Mouse (Mus musculus): ENCODE data around the gene Ctss.

The Ctss gene

GRCm38 (mm10) chr3:95526622-95527211 lies at the start of gene Ctss:
Gene Ctss, plus strand, starts transcription at chr3:95526786.
- DNase-seq (ENCODE audit: extremely low spot score, low spot score), result no peak

DNA sequence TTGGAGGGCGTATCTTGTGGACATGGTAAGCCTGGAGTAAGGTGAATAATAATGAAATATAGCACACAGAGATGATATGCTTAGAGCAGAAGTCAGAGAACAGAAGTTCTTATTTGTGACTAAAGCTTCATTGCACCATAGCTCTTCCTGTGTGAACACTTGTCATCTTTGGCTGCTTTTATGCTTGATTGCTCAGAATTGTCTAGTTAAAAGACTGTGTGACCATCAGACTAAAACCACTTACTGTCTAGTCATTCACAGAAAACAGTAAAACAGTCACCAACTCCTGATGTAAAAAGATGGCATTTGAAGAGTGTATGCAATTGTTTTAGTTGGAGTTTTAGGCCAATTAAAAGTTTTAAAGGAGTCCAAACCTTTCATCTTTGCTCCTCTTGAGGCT lies 47.6 kb upstream of the Ctss start:
- DNase-seq (ENCODE audit: extremely low spot score, low spot score), result no peak

- DNase-seq (ENCODE audit: extremely low spot score, low spot score), result no peak
Observed at GRCm38 (mm10) chr3:95486421-95486820, 40.2 kb upstream of the Ctss start.

GRCm38 (mm10) chr3:95488679-95489078 lies 37.9 kb upstream of the Ctss start:
- DNase-seq (ENCODE audit: extremely low spot score, low spot score), result no peak

DNA sequence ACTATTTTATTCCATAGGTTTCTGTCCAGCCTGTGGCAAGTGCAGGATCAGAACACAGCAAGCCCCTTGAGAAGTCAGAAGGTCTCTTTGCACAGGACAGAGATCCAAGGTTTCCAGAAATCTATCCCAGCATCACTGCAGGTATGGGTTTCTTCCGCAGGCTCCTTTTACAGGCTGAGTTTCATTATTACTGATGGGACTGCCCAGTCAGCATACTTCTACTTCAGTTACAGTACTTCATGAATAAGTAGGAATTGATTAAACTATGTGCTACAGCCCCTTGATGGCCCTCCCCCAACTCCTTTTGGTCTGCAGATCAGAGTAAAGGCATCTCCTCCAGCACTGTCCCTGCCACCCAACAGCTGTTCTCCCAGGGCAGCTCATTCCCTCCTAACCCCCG lies 36.3 kb upstream of the Ctss start:
- no peak for DNase-seq (ENCODE audit: extremely low spot score, low spot score)

GRCm38 (mm10) chr3:95494342-95494741 lies 32.2 kb upstream of the Ctss start:
- peak; percentile 55 for DNase-seq (ENCODE audit: extremely low spot score, low spot score)

- DNase-seq (ENCODE audit: extremely low spot score, low spot score), result no peak
Observed at GRCm38 (mm10) chr3:95498229-95498628, 28.4 kb upstream of the Ctss start.

DNA sequence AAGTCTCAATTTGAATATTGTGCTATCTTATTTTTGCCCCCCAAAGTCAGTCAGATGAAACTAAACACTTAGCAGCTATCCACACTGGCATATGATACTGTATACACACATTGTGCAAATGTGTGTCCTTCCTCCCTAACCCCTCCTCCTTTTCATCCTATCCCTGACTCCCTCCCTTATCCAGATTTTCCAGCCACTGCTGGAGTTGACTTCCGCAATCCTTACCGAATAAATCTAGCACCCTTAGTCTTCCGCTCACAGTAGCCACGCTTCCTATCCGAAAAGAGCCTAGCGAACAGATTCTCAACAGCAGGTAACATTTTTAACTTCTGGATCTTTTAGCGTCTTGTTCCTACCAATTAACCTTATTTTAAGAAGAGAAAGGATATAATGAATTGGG lies 27.6 kb upstream of the Ctss start, which contains the start of gene Ctsk:
Gene Ctsk, plus strand, starts transcription at position 233 of the 400 bp plus-strand sequence.
- DNase-seq (ENCODE audit: extremely low spot score, low spot score), result no peak

DNA sequence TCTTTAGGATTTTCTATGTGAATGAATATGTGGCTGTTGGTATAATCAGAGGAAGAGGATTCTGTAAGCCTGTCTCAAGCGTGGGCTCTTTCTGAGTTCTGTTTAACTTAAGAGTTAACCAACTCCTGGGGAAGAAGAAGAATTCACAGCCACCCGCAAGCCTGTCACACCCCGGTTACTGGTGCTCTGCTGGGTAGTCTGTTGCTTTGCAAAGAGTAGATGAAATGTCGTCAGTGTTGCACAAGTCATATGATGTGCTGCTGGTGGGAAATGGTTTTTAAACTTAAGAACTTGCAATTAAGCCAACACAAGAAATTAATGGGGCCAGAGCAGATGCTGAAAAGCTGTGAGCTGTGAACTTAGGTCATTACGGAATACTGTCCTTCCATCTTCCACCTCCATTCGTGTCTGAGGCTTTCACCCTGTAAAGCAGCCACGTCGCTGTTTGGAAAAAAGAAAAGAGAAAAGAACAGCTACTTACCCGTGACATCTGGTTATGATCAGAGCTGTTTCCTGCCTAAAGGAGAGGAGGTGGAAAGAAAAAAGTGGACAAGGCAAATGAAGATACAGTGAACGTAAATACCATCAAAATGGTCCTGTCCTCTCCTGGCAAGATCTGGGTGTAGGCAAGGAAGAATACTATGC lies 27.0 kb upstream of the Ctss start:
- DNase-seq (ENCODE audit: extremely low spot score, low spot score), result no peak

DNA sequence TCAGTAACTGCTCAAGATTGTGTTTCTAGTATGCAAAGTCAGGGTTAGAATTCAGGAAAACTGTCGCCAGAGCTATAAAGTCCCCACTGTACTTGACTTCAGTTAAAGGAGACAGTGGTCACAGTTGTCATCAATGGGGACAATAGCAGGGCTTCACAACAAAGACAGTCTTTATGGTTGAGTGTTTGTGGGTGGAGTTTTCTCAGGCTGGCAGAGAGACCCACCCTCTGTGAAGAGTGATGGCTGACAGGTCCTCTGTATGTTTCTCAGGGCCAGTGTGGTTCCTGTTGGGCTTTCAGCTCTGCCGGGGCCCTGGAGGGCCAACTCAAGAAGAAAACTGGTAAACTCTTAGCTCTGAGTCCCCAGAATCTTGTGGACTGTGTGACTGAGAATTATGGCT lies 24.3 kb upstream of the Ctss start:
- DNase-seq (ENCODE audit: extremely low spot score, low spot score), result no peak

GRCm38 (mm10) chr3:95509348-95509747 lies 17.2 kb upstream of the Ctss start:
- no peak for DNase-seq (ENCODE audit: extremely low spot score, low spot score)

DNA sequence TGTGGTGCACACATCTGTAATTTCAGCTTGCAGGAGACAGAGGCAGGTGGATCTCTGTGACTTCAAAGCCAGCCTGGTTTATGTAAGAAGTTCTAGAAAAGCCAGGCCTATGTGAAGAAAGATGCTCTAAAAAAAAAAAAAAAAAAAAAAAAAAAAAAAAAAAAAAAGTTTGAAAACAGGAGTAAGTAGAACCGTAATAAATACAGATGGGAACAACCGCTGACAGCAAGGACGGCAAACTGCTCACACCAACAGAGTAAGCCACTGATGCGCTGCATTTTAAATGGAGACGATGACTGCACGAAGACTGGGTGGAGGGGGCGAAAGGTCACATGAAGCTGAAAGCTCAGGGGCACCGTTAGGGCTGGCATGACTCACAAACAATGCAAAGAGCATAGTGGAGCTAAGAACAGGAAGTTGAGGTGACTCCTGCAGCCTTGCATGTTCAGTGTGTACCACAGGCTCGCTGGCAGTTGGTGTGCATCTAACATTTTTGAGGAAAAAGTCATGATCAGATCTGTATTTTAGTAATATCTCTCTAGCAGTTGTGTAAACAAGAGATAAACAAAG lies 14.9 kb upstream of the Ctss start:
- no peak for DNase-seq (ENCODE audit: extremely low spot score, low spot score)

GRCm38 (mm10) chr3:95516614-95517041 lies 10.0 kb upstream of the Ctss start:
- DNase-seq (ENCODE audit: extremely low spot score, low spot score), result no peak

DNA sequence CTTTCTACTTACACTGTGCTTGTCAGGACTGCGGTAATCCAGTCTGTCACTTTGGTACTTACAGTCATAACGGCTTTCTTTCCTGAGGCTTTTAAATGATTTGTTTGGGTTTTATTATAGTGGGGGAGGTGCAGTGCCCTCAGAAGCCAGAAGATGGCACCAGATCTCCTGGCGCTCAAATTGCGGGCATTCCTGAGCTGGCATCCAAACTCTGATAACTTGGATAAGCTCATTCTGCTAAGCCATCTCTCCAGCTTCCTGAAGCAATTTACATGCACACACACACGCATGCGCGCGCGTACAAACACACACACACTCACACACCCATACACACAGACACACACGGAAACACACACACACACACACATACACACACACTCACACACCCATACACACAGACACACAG lies 9.1 kb upstream of the Ctss start:
- peak; percentile 71 for DNase-seq (ENCODE audit: extremely low spot score, low spot score)

GRCm38 (mm10) chr3:95518891-95519290 lies 7.7 kb upstream of the Ctss start:
- no peak for DNase-seq (ENCODE audit: extremely low spot score, low spot score)

DNA sequence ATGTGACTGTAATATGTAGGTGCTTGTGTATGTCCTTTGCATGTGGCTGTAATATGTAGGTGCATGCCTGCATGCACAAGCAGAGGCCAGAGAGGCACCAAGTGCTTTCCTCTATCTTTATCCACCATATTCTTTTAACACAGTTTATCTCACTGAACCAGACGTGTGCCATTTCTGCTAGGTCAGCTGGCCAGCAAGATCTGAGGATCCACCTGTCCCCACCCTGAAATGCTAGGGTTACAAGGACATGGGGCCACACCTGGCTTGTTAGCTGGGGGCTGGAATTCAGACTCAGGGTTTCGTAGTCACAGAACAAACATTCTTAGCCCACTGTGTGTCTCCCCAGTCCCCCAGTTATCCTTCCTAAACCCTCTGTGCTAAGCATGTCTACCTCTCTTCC lies 7.3 kb upstream of the Ctss start:
- no peak for DNase-seq (ENCODE audit: extremely low spot score, low spot score)

DNA sequence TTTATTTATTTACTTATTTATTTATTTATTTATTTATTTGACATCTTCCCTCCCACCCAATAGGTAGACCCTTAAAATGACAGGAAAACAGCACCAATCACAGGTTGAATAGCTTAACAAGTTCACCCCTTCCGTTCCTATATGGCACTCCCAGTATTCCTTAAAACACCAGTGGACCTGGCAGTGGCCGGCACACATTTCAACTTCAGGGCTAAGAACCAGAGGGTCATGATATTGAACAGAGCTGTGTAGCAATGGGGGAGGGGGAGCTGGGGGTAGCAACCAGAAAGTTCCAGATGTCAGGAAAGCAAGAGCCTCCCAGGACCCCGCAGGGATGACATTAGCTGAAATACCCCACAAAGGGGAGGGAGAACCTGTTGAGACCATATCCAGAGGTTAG lies 6.5 kb upstream of the Ctss start:
- DNase-seq (ENCODE audit: extremely low spot score, low spot score), result no peak

DNA sequence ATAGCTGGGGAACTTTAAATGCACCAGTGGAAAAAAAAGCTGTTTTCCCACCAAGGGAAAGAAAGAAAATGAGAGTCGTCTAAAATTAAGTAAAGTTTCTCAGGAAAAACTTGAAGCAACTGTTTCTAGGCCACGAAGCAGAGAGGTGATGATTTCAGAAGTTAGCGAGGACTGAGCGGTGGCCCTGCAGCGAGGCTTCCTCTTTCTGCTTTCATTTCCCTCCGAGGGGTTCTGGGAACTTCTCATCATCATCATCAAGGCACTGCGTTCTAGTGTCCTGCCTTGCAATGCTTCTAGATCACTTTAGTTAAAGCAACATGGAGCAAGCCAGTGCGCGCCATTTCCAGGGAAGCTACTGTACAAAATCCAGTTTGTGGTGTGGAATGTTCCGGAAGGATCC lies 5.4 kb upstream of the Ctss start:
- DNase-seq (ENCODE audit: extremely low spot score, low spot score), result no peak

GRCm38 (mm10) chr3:95523662-95524061 lies 2.9 kb upstream of the Ctss start:
- DNase-seq (ENCODE audit: extremely low spot score, low spot score), result no peak

GRCm38 (mm10) chr3:95524673-95525072 lies 1.9 kb upstream of the Ctss start:
- no peak for DNase-seq (ENCODE audit: extremely low spot score, low spot score)

- no peak for DNase-seq (ENCODE audit: extremely low spot score, low spot score)
Observed at GRCm38 (mm10) chr3:95526111-95526510, 475 bp upstream of the Ctss start.

- no peak for DNase-seq (ENCODE audit: extremely low spot score, low spot score)
Observed at GRCm38 (mm10) chr3:95529814-95530213, 3.2 kb downstream of the Ctss start.

- DNase-seq (ENCODE audit: extremely low spot score, low spot score), result no peak
Observed at GRCm38 (mm10) chr3:95531025-95531424, 4.4 kb downstream of the Ctss start.

All from neural tube, embryonic 10.5 days (tissue).